Mouse (Mus musculus): Measurements from ENCODE around the gene Tor4a.

The Tor4a gene
- long read RNA-seq, experiment 1, partial matches to known transcripts: 0 of 9 reads
- long read RNA-seq, experiment 1, other reads (novel, unspliced or antisense): 5 of 9 reads
- long read RNA-seq, experiment 2, transcript Tor4a-201 (2 exons, 3,255 nt): major isoform, 8 of 12 reads
- long read RNA-seq, experiment 2, partial matches to known transcripts: 0 of 12 reads
- long read RNA-seq, experiment 2, other reads (novel, unspliced or antisense): 4 of 12 reads

GRCm38 (mm10) chr2:25196172-25196954 lies at the start of gene Tor4a:
TSS of gene Tor4a (minus strand) at chr2:25196886.
- intact Hi-C loops (cut with DNase I): loop anchor here (10.0 kb wide), 1 partner anchor 138 kb away; the partner anchor contains the start of gene Man1b1

GRCm38 (mm10) chr2:25244144-25244543 lies 47.5 kb upstream of the Tor4a start:
- intact Hi-C loops (cut with DNase I): no loop called here

- intact Hi-C loops (cut with DNase I): no loop called here
These were observed 46.7 kb upstream of the Tor4a start for GRCm38 (mm10) chr2:25243342-25243741.

- intact Hi-C loops (cut with DNase I): no loop called here
These were observed 45.4 kb upstream of the Tor4a start, which contains the start of the genes Rnf208 and Cysrt1 for GRCm38 (mm10) chr2:25242101-25242506. TSS of gene Rnf208 (plus strand) at chr2:25242255. TSS of gene Cysrt1 (minus strand) at chr2:25242452.

- intact Hi-C loops (cut with DNase I): no loop called here
These were observed 44.7 kb upstream of the Tor4a start for GRCm38 (mm10) chr2:25241438-25241775.

- intact Hi-C loops (cut with DNase I): no loop called here
These were observed 44.2 kb upstream of the Tor4a start for GRCm38 (mm10) chr2:25240723-25241437.

- intact Hi-C loops (cut with DNase I): no loop called here
These were observed 43.6 kb upstream of the Tor4a start for GRCm38 (mm10) chr2:25240310-25240709.

GRCm38 (mm10) chr2:25239766-25240165 lies 43.1 kb upstream of the Tor4a start:
- intact Hi-C loops (cut with DNase I): no loop called here

- intact Hi-C loops (cut with DNase I): no loop called here
These were observed 41.4 kb upstream of the Tor4a start for GRCm38 (mm10) chr2:25238106-25238505.

- intact Hi-C loops (cut with DNase I): no loop called here
These were observed 40.8 kb upstream of the Tor4a start for GRCm38 (mm10) chr2:25237522-25237921.

- intact Hi-C loops (cut with DNase I): no loop called here
These were observed 39.9 kb upstream of the Tor4a start, which contains the start of gene Rnf224 for GRCm38 (mm10) chr2:25236614-25237013. TSS of gene Rnf224 (minus strand) at chr2:25236787.

GRCm38 (mm10) chr2:25234551-25235220 lies 38.0 kb upstream of the Tor4a start:
- intact Hi-C loops (cut with DNase I): no loop called here

GRCm38 (mm10) chr2:25234050-25234449 lies 37.4 kb upstream of the Tor4a start, which contains the start of gene Slc34a3:
TSS of gene Slc34a3 (minus strand) at chr2:25234364.
- intact Hi-C loops (cut with DNase I): no loop called here

- intact Hi-C loops (cut with DNase I): no loop called here
These were observed 36.7 kb upstream of the Tor4a start for GRCm38 (mm10) chr2:25233421-25233820.

GRCm38 (mm10) chr2:25231038-25231437 lies 34.4 kb upstream of the Tor4a start:
- intact Hi-C loops (cut with DNase I): no loop called here

- intact Hi-C loops (cut with DNase I): no loop called here
These were observed 33.9 kb upstream of the Tor4a start for GRCm38 (mm10) chr2:25230581-25230980.

- intact Hi-C loops (cut with DNase I): no loop called here
These were observed 32.9 kb upstream of the Tor4a start for GRCm38 (mm10) chr2:25229582-25229981.

- intact Hi-C loops (cut with DNase I): loop anchor here (1.0 kb wide), 1 partner anchor 36 kb away; no protein-coding TSS in a partner anchor
These were observed 32.4 kb upstream of the Tor4a start for GRCm38 (mm10) chr2:25228995-25229530.

GRCm38 (mm10) chr2:25228431-25228889 lies 31.8 kb upstream of the Tor4a start:
- intact Hi-C loops (cut with DNase I): loop anchor here (1.0 kb wide), 1 partner anchor 35 kb away; no protein-coding TSS in a partner anchor

- intact Hi-C loops (cut with DNase I): no loop called here
These were observed 30.7 kb upstream of the Tor4a start for GRCm38 (mm10) chr2:25227406-25227805.

- intact Hi-C loops (cut with DNase I): no loop called here
These were observed 30.2 kb upstream of the Tor4a start for GRCm38 (mm10) chr2:25226864-25227263.

All from adrenal gland (tissue).